Comparison of ENCODE assay signal across 18 mouse cellular contexts in genomic region chr13:100519162-100519561, GRCm38 (mm10). TPM values are rescaled to one million over a fixed set of nuclear protein-coding genes. Genes with fewer than 3 reads are reported as not detected.
DNase-seq lines count a peak whose midpoint lies in the region; ATAC-seq and TF ChIP-seq lines count a peak whose summit lies in the region.
"Had no signal": no experiment of that assay in that cellular context is flagged by ENCODE, and none has a peak within 500 bp of the region (broad histone marks: within the 10 kb centered on the region; RNA-seq: fewer than 3 reads in every experiment).

No protein-coding gene starts in this region.

- ATAC-seq in Patski: peak; percentile 63
- no peak for ATAC-seq in intestine, embryonic 16.5 days
- ATAC-seq in kidney, embryonic 15.5 days (replicated peaks; ENCODE audit: low FRiP score): peak; percentile 87
- ATAC-seq in limb, embryonic 15.5 days (ENCODE audit: insufficient number of reproducible peaks, low FRiP score, low TSS enrichment, low read depth): no peak
- no peak for ATAC-seq in monocyte, adult 5-6 weeks (replicated peaks; ENCODE audit: insufficient number of reproducible peaks, low FRiP score, low TSS enrichment, poor library complexity, severe bottlenecking)
- ATAC-seq: midbrain, embryonic 16.5 days had no signal

- WGBS in intestine, embryonic 16.5 days: 62% methylated on average over 2 of the region's 2 CpGs
- WGBS in kidney, embryonic 15.5 days: 63% methylated on average over 2 of the region's 2 CpGs
- WGBS in limb, embryonic 15.5 days: 56% methylated on average over 2 of the region's 2 CpGs
- 49% methylated on average over 2 of the region's 2 CpGs for WGBS in cerebellum, adult 2 months

- H3K4me1 ChIP-seq in intestine, embryonic 16.5 days (ENCODE audit: control insufficient read depth, insufficient read depth, low read length): peaks cover 27% of the 10 kb centered on the region
- peaks cover 22% of the 10 kb centered on the region for H3K4me1 ChIP-seq in kidney, embryonic 15.5 days
- H3K4me1 ChIP-seq in limb, embryonic 15.5 days: peaks cover 13% of the 10 kb centered on the region
- H3K4me1 ChIP-seq in cerebellum, adult 2 months (ENCODE audit: control insufficient read depth, insufficient read depth, low read length): peaks cover 4% of the 10 kb centered on the region

- no peak overlapping the region for H3K4me3 ChIP-seq in intestine, embryonic 16.5 days (ENCODE audit: low read length)
- H3K4me3 ChIP-seq in kidney, embryonic 15.5 days (replicated peaks): no peak overlapping the region
- no peak overlapping the region for H3K4me3 ChIP-seq in limb, embryonic 15.5 days
- no peak overlapping the region for H3K4me3 ChIP-seq in cerebellum, adult 2 months (replicated peaks; ENCODE audit: insufficient read depth, low read depth, low read length)
- H3K4me3 ChIP-seq: left cerebral cortex, adult 2 months; liver, embryonic 15.5 days had no signal

- TF ChIP-seq POLR2A in cerebellum, adult 2 months (IDR thresholded peaks at IDR 0.05; ENCODE audit: borderline replicate concordance, insufficient read depth, low read length): no peak

- no peak overlapping the region for H3K9ac ChIP-seq in intestine, embryonic 16.5 days (ENCODE audit: low read depth, low read length)
- no peak overlapping the region for H3K9ac ChIP-seq in kidney, embryonic 15.5 days
- no peak overlapping the region for H3K9ac ChIP-seq in limb, embryonic 15.5 days
- H3K9ac ChIP-seq: hindbrain, embryonic 14.5 days; liver, embryonic 15.5 days had no signal

- H3K9me3 ChIP-seq in intestine, embryonic 16.5 days (ENCODE audit: control insufficient read depth, low read length): no peaks in the 10 kb centered on the region
- no peaks in the 10 kb centered on the region for H3K9me3 ChIP-seq in kidney, embryonic 15.5 days (replicated peaks)
- no peaks in the 10 kb centered on the region for H3K9me3 ChIP-seq in limb, embryonic 15.5 days
- H3K9me3 ChIP-seq: liver, embryonic 15.5 days had no signal

- in situ Hi-C loops in Patski (cut with MboI; ENCODE audit: low pct_unique_long_range_greater_than_20kb): no loop called here

- no peaks in the 10 kb centered on the region for H3K36me3 ChIP-seq in intestine, embryonic 16.5 days (ENCODE audit: control insufficient read depth, insufficient read depth, low read length)
- no peaks in the 10 kb centered on the region for H3K36me3 ChIP-seq in kidney, embryonic 15.5 days
- no peaks in the 10 kb centered on the region for H3K36me3 ChIP-seq in limb, embryonic 15.5 days
- H3K36me3 ChIP-seq: liver, embryonic 15.5 days had no signal

- DNase-seq in Patski (ENCODE audit: low read depth, low spot score): no peak
- DNase-seq in cerebellum, adult 2 months: no peak
- DNase-seq in layer of hippocampus, adult 18-20 months (ENCODE audit: low spot score in 2 of 2): no peak
- DNase-seq: adrenal gland, postnatal 25 days; cerebellum, adult 8-10 months; gastrocnemius, postnatal 25 days; right cerebral cortex, postnatal 25 days; thymus, postnatal 4 days had no signal

- CTCF ChIA-PET in Patski (lab: Charles Lee): interaction anchor here (0.8 to 2.2 kb wide), 6 partner anchors 9 to 105 kb away, joined by 3 to 5 read pairs (median 4); no protein-coding TSS in a partner anchor

- no peak overlapping the region for H3K4me2 ChIP-seq in intestine, embryonic 16.5 days (ENCODE audit: low read depth, low read length)
- no peak overlapping the region for H3K4me2 ChIP-seq in kidney, embryonic 15.5 days
- no peak overlapping the region for H3K4me2 ChIP-seq in limb, embryonic 15.5 days
- H3K4me2 ChIP-seq: heart, embryonic 11.5 days; hindbrain, embryonic 14.5 days; liver, embryonic 15.5 days had no signal

- TF ChIP-seq CTCF in Patski (IDR thresholded peaks at IDR 0.05): no peak
- no peak for TF ChIP-seq CTCF in cerebellum, adult 2 months (IDR thresholded peaks at IDR 0.05; ENCODE audit: borderline replicate concordance, insufficient read depth, low read depth, low read length)

- POLR2A ChIA-PET in Patski (lab: Charles Lee): interaction anchor here (0.7 to 0.9 kb wide), 2 partner anchors 16 to 31 kb away, joined by 3 read pairs; no protein-coding TSS in a partner anchor

- peak overlapping the region; percentile 47 for H3K27ac ChIP-seq in intestine, embryonic 16.5 days (ENCODE audit: low read length)
- peak overlapping the region; percentile 87 for H3K27ac ChIP-seq in kidney, embryonic 15.5 days
- peak overlapping the region; percentile 70; the same call in 1 of the 2 replicates for H3K27ac ChIP-seq in limb, embryonic 15.5 days
- no peak overlapping the region for H3K27ac ChIP-seq in cerebellum, adult 2 months (ENCODE audit: insufficient read depth, low read length)
- H3K27ac ChIP-seq: hindbrain, embryonic 14.5 days; left cerebral cortex, adult 2 months; liver, embryonic 15.5 days had no signal

- no peaks in the 10 kb centered on the region for H3K27me3 ChIP-seq in Patski
- H3K27me3 ChIP-seq in intestine, embryonic 16.5 days (replicated peaks; ENCODE audit: control insufficient read depth, insufficient read depth, low read length): no peaks in the 10 kb centered on the region
- H3K27me3 ChIP-seq in kidney, embryonic 15.5 days: no peaks in the 10 kb centered on the region
- no peaks in the 10 kb centered on the region for H3K27me3 ChIP-seq in limb, embryonic 15.5 days
- no peaks in the 10 kb centered on the region for H3K27me3 ChIP-seq in cerebellum, adult 2 months (ENCODE audit: control insufficient read depth, insufficient read depth, low read length)
- H3K27me3 ChIP-seq: liver, embryonic 15.5 days had no signal

RNA-seq across cellular contexts. Expression of gene Gtf2h2, which starts 26.8 kb away (rescaled TPM):
- polyA plus RNA-seq in Patski (2021): 38.9 TPM
- 70.9 and 84.0 TPM in 2 replicates for polyA plus RNA-seq in intestine, embryonic 16.5 days (2015; fragmentation: Nextera tagmentation; extraction: Ambion mirVana)
- polyA plus RNA-seq in kidney, embryonic 15.5 days (2015; fragmentation: Nextera tagmentation; extraction: Ambion mirVana): 81.4 and 82.1 TPM in 2 replicates
- polyA plus RNA-seq in limb, embryonic 15.5 days (2015; fragmentation: Nextera tagmentation; extraction: Ambion mirVana): 62.3 and 64.4 TPM in 2 replicates
- 67.1 and 73.0 TPM in 2 replicates for polyA plus RNA-seq in cerebellum, adult 2 months (2012; rRNA removed)
- total RNA-seq in layer of hippocampus, adult 18-20 months (2021): 10 to 100 TPM; 42.5 to 50.8 TPM
- 77.8 to 87.0 TPM (median 86.4 TPM) in 3 replicates for total RNA-seq in monocyte, adult 5-6 weeks (2017)

RNA-seq across cellular contexts. Expression of gene Ocln, which starts 33.4 kb away (rescaled TPM):
- polyA plus RNA-seq in Patski (2021): 12.1 TPM
- 96.4 and 96.9 TPM in 2 replicates for polyA plus RNA-seq in intestine, embryonic 16.5 days (2015; fragmentation: Nextera tagmentation; extraction: Ambion mirVana)
- 26.1 and 27.4 TPM in 2 replicates for polyA plus RNA-seq in kidney, embryonic 15.5 days (2015; fragmentation: Nextera tagmentation; extraction: Ambion mirVana)
- polyA plus RNA-seq in limb, embryonic 15.5 days (2015; fragmentation: Nextera tagmentation; extraction: Ambion mirVana): 11.6 and 12.1 TPM in 2 replicates
- 14.8 and 16.0 TPM in 2 replicates for polyA plus RNA-seq in cerebellum, adult 2 months (2012; rRNA removed)
- total RNA-seq in layer of hippocampus, adult 18-20 months (2021): 10 to 100 TPM; 11.2 to 12.3 TPM
- total RNA-seq in monocyte, adult 5-6 weeks (2017): not detected in 3 replicates
- total RNA-seq: megakaryocyte-erythroid progenitor cell, adult 5-6 weeks had no signal

Comparison
In these comparisons a context has a peak if more than half of its experiments do, and no peak if none do; other contexts are left out.
1. ATAC-seq: peak in Patski (single experiment) and kidney, embryonic 15.5 days (single experiment); none in intestine, embryonic 16.5 days (single experiment), limb, embryonic 15.5 days (single experiment) and monocyte, adult 5-6 weeks (single experiment).